Mouse (Mus musculus) midbrain, embryonic 12.5 days (tissue): Measurements from ENCODE around the gene Tcf12. TPM values are rescaled to one million over a fixed set of nuclear protein-coding genes. Genes with fewer than 3 reads are reported as not detected.

Experiments used
- ATAC-seq: fragments of 200-750 bp; cut with Nextera tagmentation; 2 replicates; pipeline ENCODE4 v1.8.0; 2017; ENCODE audit warnings: low read depth, moderate TSS enrichment, moderate library complexity; ENCODE audit not compliant: low FRiP score
- H3K27ac ChIP-seq: fragments of 300-500 bp; sonication (generic); replicated peaks from 2 replicates; pipeline ENCODE4 v1.5.1; 2016; ENCODE audit warnings: mild to moderate bottlenecking
- H3K27me3 ChIP-seq: fragments of 300-500 bp; sonication (generic); 2 replicates; pipeline ENCODE4 v1.6.1; 2016; ENCODE audit warnings: mild to moderate bottlenecking
- H3K36me3 ChIP-seq: fragments of 300-500 bp; sonication (generic); 2 replicates; pipeline ENCODE4 v1.6.1; 2016
- H3K4me1 ChIP-seq: fragments of 300-500 bp; sonication (generic); 2 replicates; pipeline ENCODE4 v1.6.1; 2016
- H3K4me2 ChIP-seq: fragments of 300-500 bp; sonication (generic); replicated peaks from 2 replicates; pipeline ENCODE4 v1.6.1; 2016; ENCODE audit warnings: mild to moderate bottlenecking, moderate library complexity
- H3K4me3 ChIP-seq: fragments of 300-500 bp; sonication (generic); 2 replicates; pipeline ENCODE4 v1.5.1; 2016; ENCODE audit warnings: mild to moderate bottlenecking
- H3K9ac ChIP-seq: fragments of 300-500 bp; sonication (generic); replicated peaks from 2 replicates; pipeline ENCODE4 v1.6.1; 2016; ENCODE audit warnings: mild to moderate bottlenecking, moderate library complexity
- H3K9me3 ChIP-seq: fragments of 300-500 bp; sonication (generic); 2 replicates; pipeline ENCODE4 v1.6.1; 2016; ENCODE audit warnings: mild to moderate bottlenecking
- WGBS: fragments of 180-500 bp; shearing (Covaris S2); methylation state at CpG from one replicate; pipeline ENCODE4 v1.1.7; 2016; 5-methylcytosine and 5-hydroxymethylcytosine counted together
- polyA plus RNA-seq: library from polyadenylated mRNA; unstranded; fragments of >200 nt; fragmentation: Nextera tagmentation; extraction: Ambion mirVana; gene quantifications from 2 replicates; pipeline ENCODE4 v1.2.1, GENCODE M21; 2016

Gene Tcf12
- 192 and 227 TPM in 2 replicates for polyA plus RNA-seq

GRCm38 (mm10) chr9:72111622-72112550 is at the start of gene Tcf12:
Gene Tcf12 (minus strand): TSS chr9:72111871.
- peaks cover 22% of the 10 kb centered on the region for H3K4me1 ChIP-seq
- no peaks in the 10 kb centered on the region for H3K9me3 ChIP-seq
- peak within 1 kb of the TSS; percentile 97 for H3K4me3 ChIP-seq
- 3% methylated on average over 81 of the region's 88 CpGs for WGBS
- ATAC-seq = peak; percentile 89
- H3K27me3 ChIP-seq = no peaks in the 10 kb centered on the region
- peak within 1 kb of the TSS; percentile 99 for H3K9ac ChIP-seq
- H3K4me2 ChIP-seq = peak within 1 kb of the TSS; percentile 78
- H3K36me3 ChIP-seq = 0 out of 2 replicates have a peak, but pooled peaks cover 8% of the 10 kb centered on the region
- H3K27ac ChIP-seq = peak within 1 kb of the TSS; percentile 96

GRCm38 (mm10) chr9:72158392-72158791 is 46.7 kb upstream of the Tcf12 start:
- no peak for ATAC-seq
- Histone ChIP-seq H3K4me3 (no peak overlapping the region), H3K36me3 (no peaks in the 10 kb centered on the region), H3K27me3 (no peaks in the 10 kb centered on the region), H3K9me3 (no peaks in the 10 kb centered on the region), H3K4me2 (no peak overlapping the region), H3K4me1 (peaks cover 17% of the 10 kb centered on the region), H3K9ac (no peak overlapping the region), H3K27ac (no peak overlapping the region)
- 91% methylated on average over 2 of the region's 2 CpGs for WGBS

DNA sequence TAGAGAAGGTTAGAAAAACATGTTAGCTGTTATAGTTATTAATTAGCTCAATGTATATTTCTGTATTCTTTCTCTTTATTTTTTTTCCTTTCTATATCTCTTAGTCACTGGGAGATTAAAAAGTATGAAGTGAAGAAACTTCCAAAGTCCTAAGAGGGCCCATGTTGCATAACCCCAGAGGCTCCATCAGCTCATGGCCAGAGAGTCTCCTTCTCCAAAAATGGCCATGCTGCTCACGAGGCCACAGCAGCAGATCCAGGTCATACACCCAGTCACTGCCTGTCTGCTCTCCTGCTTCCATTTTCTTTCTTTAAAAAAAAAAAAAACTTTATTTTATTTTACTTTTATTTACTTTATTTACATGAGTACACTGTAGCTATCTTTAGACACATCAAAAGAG is 45.4 kb upstream of the Tcf12 start:
- ATAC-seq = no peak
- H3K4me2 ChIP-seq = no peak overlapping the region
- peaks cover 17% of the 10 kb centered on the region for H3K4me1 ChIP-seq
- no peaks in the 10 kb centered on the region for H3K27me3 ChIP-seq
- no peak overlapping the region for H3K27ac ChIP-seq
- no peak overlapping the region for H3K9ac ChIP-seq
- H3K36me3 ChIP-seq = no peaks in the 10 kb centered on the region
- no peak overlapping the region for H3K4me3 ChIP-seq
- WGBS = 96% methylated on average over 1 of the region's 1 CpGs
- no peaks in the 10 kb centered on the region for H3K9me3 ChIP-seq

DNA sequence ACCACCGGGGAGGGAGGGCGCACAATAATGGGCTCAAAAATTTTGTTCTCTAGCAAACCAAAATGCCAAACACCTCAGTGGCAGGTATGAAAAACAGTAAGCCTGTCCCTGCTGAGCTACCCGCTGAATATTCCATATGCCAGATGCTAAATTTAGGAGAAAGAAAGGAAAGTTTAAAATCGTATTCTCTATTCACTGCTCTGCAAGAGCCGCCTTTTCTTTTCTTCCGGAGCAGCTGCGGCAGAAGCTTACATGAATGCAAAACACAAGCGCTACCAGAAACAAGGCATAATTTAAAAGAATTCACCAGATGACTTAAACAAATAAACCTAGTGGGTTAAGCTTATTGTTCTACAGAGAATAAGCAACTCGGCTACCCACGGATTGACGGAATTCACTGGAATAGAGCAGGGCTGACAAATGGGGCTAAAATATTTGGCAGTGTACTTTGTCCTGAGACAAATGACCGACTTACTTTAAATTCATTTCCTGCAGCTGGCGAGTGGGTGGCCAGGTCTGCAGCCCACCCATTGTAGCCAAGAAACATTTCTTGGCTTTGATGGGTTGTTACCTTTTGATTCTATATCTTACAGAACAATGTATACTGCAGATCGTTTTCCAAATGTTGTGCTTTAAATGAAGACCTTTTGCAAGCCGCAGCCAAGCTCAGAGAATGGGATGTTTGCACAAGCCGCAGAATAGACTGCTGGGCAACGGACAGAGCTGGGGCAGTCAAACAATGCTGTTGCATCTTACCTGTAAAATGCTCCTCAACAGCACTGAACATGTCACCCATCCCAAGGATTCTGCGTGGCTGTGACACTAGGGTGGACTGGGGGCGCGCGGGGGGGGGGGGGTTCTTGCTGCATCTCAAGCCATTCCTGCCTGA is 43.8 kb upstream of the Tcf12 start:
- 9% methylated on average over 21 of the region's 21 CpGs for WGBS
- Histone ChIP-seq H3K9me3 (no peaks in the 10 kb centered on the region), H3K36me3 (no peaks in the 10 kb centered on the region), H3K4me1 (peaks cover 17% of the 10 kb centered on the region), H3K4me2 (peak overlapping the region; percentile 51), H3K27ac (peak overlapping the region; percentile 58; the same call in 1 of the 2 replicates), H3K4me3 (peak overlapping the region; percentile 28), H3K27me3 (no peaks in the 10 kb centered on the region), H3K9ac (peak overlapping the region; percentile 2; the same call in 1 of the 2 replicates)
- ATAC-seq = peak; percentile 69; the same call in 1 of the 2 replicates

DNA sequence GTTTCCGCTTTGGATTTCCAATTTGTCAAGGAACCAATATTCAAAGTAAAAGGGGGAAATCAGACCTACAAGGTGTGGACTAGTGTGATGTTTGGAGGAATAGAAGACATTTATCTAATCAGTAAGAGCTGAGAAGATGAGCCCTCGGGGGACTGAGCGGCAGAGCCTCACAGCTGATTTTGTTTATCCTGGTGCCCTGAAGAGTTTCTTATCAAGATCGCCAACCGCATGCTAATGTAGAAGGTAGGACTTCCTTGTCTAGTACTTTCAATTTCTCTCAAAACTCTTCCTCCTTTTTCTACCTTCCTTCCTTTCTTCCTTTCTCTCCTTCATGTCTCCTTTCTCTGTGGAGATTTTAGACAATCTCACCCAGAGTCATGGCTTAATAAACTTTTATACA is 32.5 kb upstream of the Tcf12 start:
- Histone ChIP-seq H3K9ac (no peak overlapping the region), H3K4me3 (no peak overlapping the region), H3K27ac (no peak overlapping the region), H3K27me3 (no peaks in the 10 kb centered on the region), H3K36me3 (no peaks in the 10 kb centered on the region), H3K4me2 (no peak overlapping the region), H3K9me3 (no peaks in the 10 kb centered on the region), H3K4me1 (no peaks in the 10 kb centered on the region)
- 92% methylated on average over 5 of the region's 5 CpGs for WGBS
- ATAC-seq = no peak

- no peak overlapping the region for H3K4me2 ChIP-seq
- H3K27me3 ChIP-seq = no peaks in the 10 kb centered on the region
- H3K4me3 ChIP-seq = no peak overlapping the region
- no peak overlapping the region for H3K9ac ChIP-seq
- peaks cover 7% of the 10 kb centered on the region for H3K4me1 ChIP-seq
- H3K36me3 ChIP-seq = no peaks in the 10 kb centered on the region
- H3K9me3 ChIP-seq = no peaks in the 10 kb centered on the region
- H3K27ac ChIP-seq = no peak overlapping the region
- ATAC-seq = no peak
These were observed 26.2 kb upstream of the Tcf12 start for GRCm38 (mm10) chr9:72137899-72138298.

GRCm38 (mm10) chr9:72133772-72134245 is 22.1 kb upstream of the Tcf12 start:
- Histone ChIP-seq H3K4me1 (peaks cover 12% of the 10 kb centered on the region), H3K36me3 (no peaks in the 10 kb centered on the region), H3K9ac (peak overlapping the region; percentile 81), H3K4me2 (peak overlapping the region; percentile 90), H3K9me3 (no peaks in the 10 kb centered on the region), H3K27me3 (no peaks in the 10 kb centered on the region), H3K27ac (peak overlapping the region; percentile 92), H3K4me3 (peak overlapping the region; percentile 62)
- 0 out of 2 replicates have a peak, but pooled peaks have one; percentile 3 for ATAC-seq
- WGBS = 42% methylated on average over 4 of the region's 4 CpGs

- peak overlapping the region; percentile 81 for H3K9ac ChIP-seq
- H3K27me3 ChIP-seq = no peaks in the 10 kb centered on the region
- H3K4me1 ChIP-seq = peaks cover 12% of the 10 kb centered on the region
- WGBS = 1% methylated on average over 53 of the region's 56 CpGs
- H3K36me3 ChIP-seq = no peaks in the 10 kb centered on the region
- peak overlapping the region; percentile 92 for H3K27ac ChIP-seq
- peak overlapping the region; percentile 90 for H3K4me2 ChIP-seq
- H3K9me3 ChIP-seq = no peaks in the 10 kb centered on the region
- peak overlapping the region; percentile 62 for H3K4me3 ChIP-seq
- ATAC-seq = peak; percentile 93
These were observed 21.6 kb upstream of the Tcf12 start for GRCm38 (mm10) chr9:72133089-72133771.

GRCm38 (mm10) chr9:72132728-72133088 is 21.0 kb upstream of the Tcf12 start:
- Histone ChIP-seq H3K9me3 (no peaks in the 10 kb centered on the region), H3K4me1 (peaks cover 12% of the 10 kb centered on the region), H3K4me2 (peak overlapping the region; percentile 90), H3K4me3 (peak overlapping the region; percentile 62), H3K27me3 (no peaks in the 10 kb centered on the region), H3K9ac (peak overlapping the region; percentile 81), H3K27ac (peak overlapping the region; percentile 92), H3K36me3 (no peaks in the 10 kb centered on the region)
- no peak; the same call in none of the 2 replicates for ATAC-seq
- 1% methylated on average over 29 of the region's 29 CpGs for WGBS

DNA sequence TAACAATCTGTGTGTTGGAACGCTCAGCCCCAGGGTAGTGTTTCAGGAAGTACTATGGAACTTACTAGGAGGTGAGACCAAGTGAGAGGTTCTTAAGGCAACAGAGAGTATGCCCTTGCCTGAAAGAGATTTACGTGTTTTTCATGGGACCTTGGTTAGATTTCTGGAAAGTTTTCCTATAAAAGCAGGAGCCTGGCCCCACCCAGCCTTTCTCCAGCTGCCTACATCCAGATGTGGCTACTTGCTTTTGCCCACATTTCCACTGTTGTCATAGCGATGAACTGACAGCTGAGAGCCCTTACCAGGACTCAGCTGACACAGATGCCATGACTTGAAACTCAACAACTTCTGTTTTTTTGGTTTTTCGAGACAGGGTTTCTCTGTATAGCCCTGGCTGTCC is 18.2 kb upstream of the Tcf12 start:
- Histone ChIP-seq H3K4me1 (peaks cover 12% of the 10 kb centered on the region), H3K27me3 (no peaks in the 10 kb centered on the region), H3K4me3 (no peak overlapping the region), H3K4me2 (no peak overlapping the region), H3K9me3 (no peaks in the 10 kb centered on the region), H3K9ac (no peak overlapping the region), H3K27ac (no peak overlapping the region), H3K36me3 (no peaks in the 10 kb centered on the region)
- WGBS = 92% methylated on average over 4 of the region's 4 CpGs
- ATAC-seq = no peak

DNA sequence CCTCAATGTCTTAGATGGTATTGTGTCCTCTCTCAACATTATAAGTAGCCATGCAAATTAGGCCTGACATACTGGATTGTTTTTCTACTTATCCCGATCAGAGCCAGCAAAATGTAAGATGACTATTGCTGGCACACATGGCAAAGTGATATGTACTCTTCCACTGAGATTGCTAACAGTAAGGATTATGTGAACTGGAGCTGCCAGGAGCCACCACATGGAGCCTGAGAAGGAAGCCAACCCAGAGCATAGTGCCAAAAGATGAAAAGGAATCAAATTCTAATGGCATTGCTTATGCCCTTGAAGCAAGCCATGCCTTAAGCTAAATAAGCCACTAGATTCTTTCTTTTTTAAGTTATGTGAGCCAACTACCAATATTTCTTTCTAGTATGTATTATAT is 13.8 kb upstream of the Tcf12 start:
- Histone ChIP-seq H3K4me1 (no peaks in the 10 kb centered on the region), H3K36me3 (no peaks in the 10 kb centered on the region), H3K9ac (no peak overlapping the region), H3K27me3 (no peaks in the 10 kb centered on the region), H3K9me3 (no peaks in the 10 kb centered on the region), H3K4me2 (no peak overlapping the region), H3K4me3 (no peak overlapping the region), H3K27ac (no peak overlapping the region)
- WGBS = 93% methylated on average over 1 of the region's 1 CpGs
- no peak for ATAC-seq
